Mouse (Mus musculus) spleen, adult 18-20 months (tissue): ENCODE data around the gene Fcrl6.

Source experiments
- DNase-seq, 2 experiments: peaks; one replicate each; pipeline ENCODE4 v3.0.0; 2022; ENCODE audit warnings: mixed read lengths in 2 of 2

The Fcrl6 gene

DNA sequence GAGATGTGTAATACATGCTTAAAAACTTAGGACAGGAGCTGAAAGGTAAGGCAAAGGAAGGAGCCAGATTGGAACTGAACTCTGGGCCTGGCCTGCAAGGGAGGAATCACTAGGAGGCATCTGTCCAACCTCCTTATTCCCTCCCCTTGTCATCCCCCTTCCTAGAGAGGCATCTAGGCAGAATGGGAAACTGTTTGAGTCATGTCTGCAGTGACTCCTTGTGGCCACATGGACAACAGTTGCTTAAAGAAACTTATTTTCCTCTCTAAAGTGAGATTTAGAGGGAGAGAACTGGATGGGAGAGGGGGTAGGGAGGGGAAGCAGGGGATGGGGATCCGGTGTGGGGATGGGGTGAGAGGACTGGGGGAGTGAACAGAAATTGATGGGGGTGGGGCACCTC lies 10.4 kb upstream of the Fcrl6 start:
- DNase-seq, result no peak

- no peak for DNase-seq
These were observed 9.0 kb upstream of the Fcrl6 start for GRCm38 (mm10) chr1:172611304-172611703.

DNA sequence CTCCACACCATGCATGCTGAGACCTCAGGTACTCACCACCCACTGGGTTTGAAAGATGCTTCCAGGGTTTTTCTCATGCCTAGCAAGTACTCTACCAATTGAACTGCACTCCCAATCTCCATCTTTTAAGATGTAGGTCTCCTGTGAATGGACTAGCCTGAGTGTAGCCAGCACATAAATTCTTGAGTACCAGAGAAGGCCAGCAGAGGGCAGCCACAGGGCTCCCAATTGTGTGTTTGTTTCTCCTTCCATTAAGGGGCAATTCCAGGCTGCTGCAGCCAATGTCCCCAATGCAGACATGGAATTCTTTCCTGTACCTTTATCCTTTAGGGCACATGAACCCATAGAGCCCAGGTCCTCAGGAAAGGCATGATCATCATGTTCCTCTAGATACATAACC lies 7.9 kb downstream of the Fcrl6 start:
- DNase-seq, result peak in 1 of 2 experiments; percentile 37

DNA sequence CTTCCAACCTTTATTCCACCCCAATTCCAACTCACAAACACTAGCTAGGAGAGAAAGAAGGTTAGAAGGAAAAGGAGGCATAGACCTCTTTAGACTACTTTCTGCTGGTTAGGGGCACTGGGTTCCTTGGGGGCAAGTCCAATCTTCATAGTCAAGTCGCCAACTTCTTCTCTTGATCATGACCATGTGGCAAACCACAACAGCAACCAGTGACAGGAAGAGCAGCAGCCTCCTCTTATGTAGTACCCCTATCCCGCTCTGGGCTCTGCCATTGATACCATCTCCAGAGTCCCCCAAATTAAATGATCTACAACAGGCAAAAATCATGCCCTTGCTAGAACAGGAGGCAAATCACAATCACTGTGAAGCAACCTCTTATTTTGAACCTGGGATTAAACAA lies 8.4 kb downstream of the Fcrl6 start:
- no peak for DNase-seq

GRCm38 (mm10) chr1:172593321-172593720 lies 9.0 kb downstream of the Fcrl6 start:
- no peak for DNase-seq

- DNase-seq, result peak; percentile 35 to 42
These were observed 12.0 kb downstream of the Fcrl6 start, which contains the start of gene Slamf8 for GRCm38 (mm10) chr1:172590385-172590784. Gene Slamf8 (minus strand): TSS chr1:172590568.

GRCm38 (mm10) chr1:172585612-172586567 lies 16.5 kb downstream of the Fcrl6 start:
- DNase-seq, result no peak

DNA sequence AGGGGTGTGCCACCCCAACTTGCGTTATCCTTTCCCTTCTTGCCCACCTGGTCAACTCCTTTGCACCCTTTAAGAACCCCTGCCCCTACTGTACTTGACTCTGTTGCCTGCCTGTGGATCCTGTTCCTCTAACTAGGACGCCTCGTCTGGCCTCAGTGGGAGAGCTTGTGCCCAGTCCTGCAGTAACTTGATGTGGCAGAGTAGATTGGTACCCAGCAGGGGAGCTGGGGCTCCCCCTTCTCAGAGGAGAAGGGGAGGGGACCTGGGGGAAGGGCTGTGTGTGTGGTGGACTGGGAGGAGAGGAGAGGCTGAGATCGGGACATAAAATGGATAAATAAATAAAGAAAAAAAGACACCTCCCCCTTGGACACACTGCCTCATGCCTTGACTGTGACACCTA lies 17.3 kb downstream of the Fcrl6 start:
- no peak for DNase-seq

- DNase-seq, result no peak
These were observed 18.1 kb downstream of the Fcrl6 start for GRCm38 (mm10) chr1:172584271-172584670.

DNA sequence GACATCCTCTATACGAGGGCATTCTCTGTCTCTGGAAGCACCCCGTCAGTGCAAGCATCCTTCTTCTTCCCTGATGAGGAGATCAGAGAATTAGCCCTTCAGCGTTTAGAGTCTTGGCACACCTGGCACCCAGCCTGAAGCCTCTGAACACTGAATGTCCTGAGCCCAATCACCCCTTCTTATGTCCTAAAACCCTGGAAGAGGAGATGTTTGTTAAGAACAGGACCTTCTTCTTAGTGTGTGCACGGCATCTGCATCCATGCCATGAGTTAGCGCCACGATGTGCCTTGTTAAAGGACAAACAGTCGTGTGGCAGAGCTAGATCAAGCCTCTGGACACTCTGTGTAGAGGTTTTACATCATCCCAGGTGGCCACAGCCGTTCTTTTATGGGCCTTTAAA lies 19.9 kb downstream of the Fcrl6 start:
- DNase-seq, result no peak

DNA sequence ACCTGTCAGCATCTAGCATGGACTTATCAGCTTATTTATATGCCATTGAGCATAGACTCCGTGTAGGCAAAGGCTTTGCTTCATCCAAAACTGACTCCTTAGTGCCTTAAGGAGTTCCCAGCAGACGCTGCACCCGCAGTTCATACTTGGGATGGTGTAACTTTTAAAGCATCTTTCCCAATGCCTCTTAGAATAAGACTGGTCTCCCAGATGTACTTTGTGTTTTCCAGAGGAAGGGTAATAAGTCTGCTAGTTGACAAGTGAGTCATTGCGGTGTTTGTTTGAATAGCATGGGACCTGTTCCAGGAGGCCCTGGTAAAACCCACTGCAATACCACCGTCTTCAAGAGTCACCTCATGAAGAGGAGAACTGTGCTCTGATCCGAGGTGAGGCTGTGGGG lies 22.2 kb downstream of the Fcrl6 start:
- no peak for DNase-seq

- DNase-seq, result no peak
These were observed 34.6 kb downstream of the Fcrl6 start for GRCm38 (mm10) chr1:172567758-172568157.

DNA sequence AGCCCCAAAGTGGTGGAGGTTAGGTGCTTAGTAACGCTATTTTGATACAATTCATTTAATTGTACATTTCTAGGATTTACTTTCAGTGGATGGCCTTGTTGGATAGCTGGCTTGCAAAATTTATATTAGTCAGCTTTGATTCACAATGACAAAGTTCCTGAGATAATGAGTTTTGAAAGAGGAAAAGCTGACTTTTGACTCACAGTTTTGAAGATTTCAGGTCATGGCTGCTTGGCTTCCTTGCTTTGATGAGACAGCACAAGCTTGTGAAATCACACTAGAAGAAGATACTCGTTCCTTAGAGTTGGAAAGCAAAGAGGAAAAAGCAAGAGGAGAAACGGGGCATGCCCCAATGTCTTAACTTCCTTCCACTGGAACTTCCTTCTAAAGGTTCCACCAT lies 36.2 kb downstream of the Fcrl6 start:
- no peak for DNase-seq

GRCm38 (mm10) chr1:172563465-172563828 lies 38.9 kb downstream of the Fcrl6 start:
- no peak for DNase-seq

DNA sequence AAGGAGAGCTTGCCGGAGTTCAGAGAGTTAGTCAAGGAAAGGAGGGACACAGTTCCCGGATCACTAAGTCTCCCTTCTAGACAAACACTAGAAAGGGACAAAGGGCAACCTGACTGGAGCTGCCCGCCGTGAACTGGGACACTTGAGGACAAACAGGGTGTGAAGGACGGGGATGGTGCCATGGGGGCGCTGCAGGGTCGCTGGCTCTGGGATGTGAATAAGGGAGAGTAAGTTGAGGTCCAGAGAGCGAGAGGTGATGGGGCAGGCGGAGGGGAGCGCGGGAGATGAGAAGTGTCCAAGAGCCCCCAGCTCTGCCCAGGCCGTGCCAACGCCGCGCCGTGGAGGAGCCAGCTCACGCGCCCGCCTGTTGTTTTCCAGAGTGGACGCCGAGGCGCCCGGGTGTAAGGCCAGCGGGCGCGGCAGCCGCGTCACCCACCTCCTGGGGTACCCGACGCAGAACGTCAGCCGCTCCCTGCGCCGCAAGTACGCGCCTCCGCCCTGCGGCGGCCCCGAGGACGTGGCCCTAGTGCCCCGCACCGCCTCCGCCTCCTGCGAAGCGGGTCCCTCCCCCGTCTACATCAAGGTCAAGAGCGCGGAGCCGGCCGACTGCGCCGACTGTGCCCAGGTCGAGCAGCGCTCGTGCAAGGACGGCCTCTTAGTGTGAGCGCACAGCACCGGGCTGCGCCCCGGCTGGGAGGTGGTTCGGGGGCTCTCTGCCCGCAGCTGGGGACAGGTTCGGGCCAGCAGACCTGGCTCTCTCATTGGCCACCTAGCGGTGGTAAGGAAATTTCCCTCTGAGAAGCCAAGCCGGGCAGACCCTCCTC lies 39.5 kb downstream of the Fcrl6 start:
- peak; percentile 54 to 66 for DNase-seq

DNA sequence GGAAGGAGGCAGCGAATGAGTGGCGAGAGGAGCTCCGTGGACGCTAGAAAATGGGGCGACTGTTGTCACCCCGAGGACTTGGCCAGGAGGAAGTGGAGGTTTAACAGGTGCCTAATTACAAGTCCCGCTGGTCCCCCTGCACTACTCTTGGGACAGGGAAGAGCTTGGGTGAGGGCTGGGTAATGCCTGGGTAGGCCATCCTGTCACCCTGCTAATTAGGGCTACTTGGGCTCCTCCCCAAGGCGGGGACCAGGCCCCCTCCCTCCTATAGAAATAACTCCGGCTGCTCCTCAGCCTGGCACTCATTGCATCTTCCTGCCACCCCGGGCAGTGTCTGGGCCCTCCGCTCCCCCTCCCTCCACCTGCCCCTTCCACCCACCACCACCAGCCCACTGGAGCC lies 46.7 kb downstream of the Fcrl6 start, which contains the start of gene Vsig8:
TSS of gene Vsig8 (plus strand) at position 301 of the 400 bp plus-strand sequence.
- DNase-seq, result no peak

DNA sequence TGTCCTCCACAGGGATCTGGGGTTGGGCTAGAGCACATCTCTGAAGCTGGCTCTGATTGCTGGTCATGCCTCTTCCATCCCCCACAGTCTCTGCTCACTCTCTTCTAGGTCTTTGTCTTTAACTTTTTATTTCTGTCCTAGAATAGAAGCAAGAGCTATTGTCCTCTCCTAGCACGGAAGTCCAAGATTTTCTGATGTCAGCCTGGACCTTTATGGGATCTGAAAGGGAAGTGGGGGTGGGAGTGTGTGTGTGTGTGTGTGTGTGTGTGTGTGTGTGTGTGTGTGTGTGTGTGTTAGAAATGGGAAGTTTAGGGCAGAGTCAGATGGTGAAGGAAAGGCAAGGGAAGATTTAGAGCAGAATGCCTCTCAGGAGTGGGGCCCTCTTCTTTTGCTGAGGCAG lies 49.7 kb downstream of the Fcrl6 start:
- DNase-seq, result no peak

DNA sequence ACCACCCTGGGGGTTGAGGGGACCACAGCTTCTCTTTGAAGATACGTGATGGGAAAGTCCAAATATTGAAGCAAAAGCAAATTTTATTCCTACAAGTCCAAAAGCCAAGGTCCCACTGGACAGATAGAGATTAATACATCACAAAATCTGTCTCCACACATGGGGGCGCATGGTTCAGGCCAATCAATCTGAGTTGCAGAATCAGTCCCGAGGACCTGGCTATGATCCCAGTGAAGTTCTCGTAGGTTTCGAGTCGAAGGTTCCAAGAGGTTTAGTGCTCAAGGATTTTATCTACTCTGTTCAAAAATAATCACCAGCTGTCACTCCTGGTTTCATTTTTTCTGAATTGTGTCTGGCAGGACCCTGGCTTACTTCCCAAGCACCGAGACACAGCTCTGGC lies 51.3 kb downstream of the Fcrl6 start:
- DNase-seq, result no peak

DNA sequence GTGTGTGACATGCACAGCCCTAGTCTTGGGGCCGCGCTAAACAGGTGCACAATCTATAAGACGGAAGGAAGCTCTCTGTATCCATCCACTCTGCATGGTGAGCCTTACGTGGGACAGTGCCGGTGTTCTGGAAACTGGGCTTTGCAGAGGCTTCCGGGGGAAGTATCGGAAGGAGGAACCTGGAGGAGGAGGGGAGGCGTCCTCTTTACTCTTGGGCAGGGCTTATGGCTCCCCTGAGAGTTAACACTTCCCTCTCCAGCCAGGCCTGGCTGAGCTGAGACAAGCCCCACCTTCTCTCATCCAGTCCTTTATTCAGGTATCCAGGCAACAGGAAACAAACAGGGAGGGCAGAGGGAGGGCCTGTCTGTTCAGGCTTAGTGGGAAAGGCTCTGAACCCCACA lies 51.8 kb downstream of the Fcrl6 start:
- DNase-seq, result peak; percentile 61 to 66

DNA sequence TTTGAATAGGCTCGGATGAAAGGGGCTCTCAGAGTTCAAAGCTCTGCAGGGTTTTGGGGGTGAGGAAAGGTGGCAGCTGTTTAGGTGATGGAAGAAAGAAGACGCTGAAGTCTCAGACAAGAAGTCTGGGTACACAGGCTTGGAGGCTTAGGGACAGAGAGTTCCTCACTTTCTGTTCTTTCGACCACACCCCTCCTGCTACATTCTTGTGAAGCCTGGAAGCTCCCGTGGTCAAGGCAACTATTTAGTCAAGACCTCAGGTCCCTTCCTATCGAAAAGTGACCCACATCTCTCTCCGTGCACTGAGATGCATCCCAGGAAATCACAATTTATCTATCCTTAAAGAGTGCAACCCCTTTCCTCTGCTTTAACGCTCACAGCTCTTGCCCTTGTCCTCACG lies 52.6 kb downstream of the Fcrl6 start:
- no peak for DNase-seq

GRCm38 (mm10) chr1:172549314-172549713 lies 53.0 kb downstream of the Fcrl6 start:
- no peak for DNase-seq

DNA sequence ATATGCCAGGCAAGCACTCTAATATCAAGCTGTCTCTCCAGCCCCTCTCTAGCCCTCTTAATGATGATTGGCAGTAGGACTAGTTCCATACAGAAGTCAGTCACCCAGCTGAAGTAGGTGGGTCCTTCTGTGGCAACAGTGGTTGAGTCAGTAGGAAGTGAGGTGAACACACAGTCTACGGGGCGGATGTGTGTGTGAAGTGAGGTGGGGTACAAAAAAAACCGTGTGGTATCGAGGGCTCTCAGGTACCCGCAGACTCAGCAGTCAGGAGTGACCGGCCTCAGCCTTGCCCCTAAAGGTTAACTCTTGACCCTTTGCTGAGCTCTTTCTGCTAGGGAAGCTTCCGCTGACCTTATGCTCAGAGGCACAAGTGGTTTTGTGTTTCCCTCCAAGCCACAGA lies 53.9 kb downstream of the Fcrl6 start:
- peak in 1 of 2 experiments; percentile 38 for DNase-seq
